Mouse (Mus musculus) liver, postnatal 0 days (tissue): ENCODE results near the gene Mta3. TPM values are rescaled to one million over a fixed set of nuclear protein-coding genes. Genes with fewer than 3 reads are reported as not detected.

ENCODE experiments used
- ATAC-seq: fragments of 200-750 bp; cut with Nextera tagmentation; 2 replicates; pipeline ENCODE4 v1.8.0; 2017; ENCODE audit warnings: mild to moderate bottlenecking, moderate library complexity
- DNase-seq: peaks from one replicate; pipeline ENCODE4 v3.0.0-alpha.2; 2016
- H3K27ac ChIP-seq: fragments of 300-500 bp; sonication (generic); 2 replicates; pipeline ENCODE4 v1.5.1; 2014; ENCODE audit warnings: antibody characterized with exemption, moderate library complexity, mild to moderate bottlenecking, low read depth
- H3K27me3 ChIP-seq: fragments of 300-500 bp; sonication (generic); 2 replicates; pipeline ENCODE4 v1.6.1; 2014; ENCODE audit warnings: low read length, control low read depth, mixed read lengths; ENCODE audit not compliant: insufficient read depth
- H3K36me3 ChIP-seq: fragments of 300-500 bp; sonication (generic); replicated peaks from 2 replicates; pipeline ENCODE4 v1.6.1; 2014; ENCODE audit warnings: mild to moderate bottlenecking, control low read depth, low read length, moderate library complexity, mixed read lengths; ENCODE audit not compliant: insufficient read depth
- H3K4me1 ChIP-seq: fragments of 300-500 bp; sonication (generic); 2 replicates; pipeline ENCODE4 v1.6.1; 2014; ENCODE audit warnings: antibody characterized with exemption, mild to moderate bottlenecking, control low read depth; ENCODE audit not compliant: insufficient read depth
- H3K4me2 ChIP-seq: fragments of 300-500 bp; sonication (generic); 2 replicates; pipeline ENCODE4 v1.6.1; 2014; ENCODE audit warnings: low read depth, mild to moderate bottlenecking, low read length, moderate library complexity, mixed read lengths
- H3K4me3 ChIP-seq: fragments of 300-500 bp; sonication (generic); 2 replicates; pipeline ENCODE4 v1.5.1; 2014; ENCODE audit warnings: low read depth, low read length
- H3K9ac ChIP-seq: fragments of 300-500 bp; sonication (generic); replicated peaks from 2 replicates; pipeline ENCODE4 v1.6.1; 2014; ENCODE audit warnings: mild to moderate bottlenecking, moderate library complexity
- H3K9me3 ChIP-seq: fragments of 300-500 bp; sonication (generic); 2 replicates; pipeline ENCODE4 v1.6.1; 2016; ENCODE audit warnings: mild to moderate bottlenecking, control low read depth, low read length, mixed read lengths
- CTCF ChIP-seq: sonication (generic); IDR thresholded peaks from 2 replicates; pipeline ENCODE4 v1.5.1; 2016; ENCODE audit warnings: antibody characterized with exemption, low read depth
- EP300 ChIP-seq: IDR thresholded peaks from 2 replicates; pipeline ENCODE4 v1.6.1; 2016; ENCODE audit warnings: antibody characterized with exemption, low read depth, mild to moderate bottlenecking
- WGBS: fragments of 180-500 bp; shearing (Covaris S2); extraction: QIAGEN DNeasy Blood & Tissue Kit; methylation state at CpG from one replicate; pipeline ENCODE4 v1.1.7; 2014; ENCODE audit not compliant: insufficient replicate concordance; 5-methylcytosine and 5-hydroxymethylcytosine counted together
- polyA plus RNA-seq: library from polyadenylated mRNA; unstranded; fragments of >200 nt; fragmentation: Nextera tagmentation; extraction: Ambion mirVana; gene quantifications from 2 replicates; pipeline ENCODE4 v1.2.1, GENCODE M21; 2015

Mta3 gene
- polyA plus RNA-seq, 1 experiment from 2014 or later = 28.1 TPM

DNA sequence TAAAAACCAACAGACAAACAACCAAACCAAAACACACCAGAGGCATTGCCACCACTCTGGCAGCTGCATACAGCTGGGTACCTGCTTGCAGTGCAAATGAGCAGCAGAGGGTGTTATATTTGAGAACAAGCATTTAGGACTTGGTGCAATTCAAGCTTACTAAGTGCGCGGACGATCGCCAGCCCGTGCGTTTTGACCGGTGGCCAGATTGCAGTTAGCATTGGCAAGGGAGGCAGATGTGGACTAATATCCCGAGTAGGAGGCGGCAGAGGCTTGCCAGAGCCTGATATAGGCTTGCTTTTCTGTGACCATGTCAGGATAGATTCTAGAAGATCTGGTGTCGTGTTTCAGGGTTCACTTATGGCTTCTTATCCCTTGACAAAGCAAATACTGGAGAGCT, 52.1 kb downstream of the Mta3 start:
- H3K4me2 ChIP-seq = no peak overlapping the region
- no peak overlapping the region for H3K27ac ChIP-seq
- H3K4me3 ChIP-seq = no peak overlapping the region
- TF ChIP-seq CTCF (no peak), EP300 (no peak)
- DNase-seq = no peak
- no peaks in the 10 kb centered on the region for H3K9me3 ChIP-seq
- H3K9ac ChIP-seq = no peak overlapping the region
- no peak for ATAC-seq
- peaks cover 30% of the 10 kb centered on the region for H3K36me3 ChIP-seq
- H3K27me3 ChIP-seq = no peaks in the 10 kb centered on the region
- no peaks in the 10 kb centered on the region for H3K4me1 ChIP-seq
- 89% methylated on average over 10 of the region's 10 CpGs for WGBS

DNA sequence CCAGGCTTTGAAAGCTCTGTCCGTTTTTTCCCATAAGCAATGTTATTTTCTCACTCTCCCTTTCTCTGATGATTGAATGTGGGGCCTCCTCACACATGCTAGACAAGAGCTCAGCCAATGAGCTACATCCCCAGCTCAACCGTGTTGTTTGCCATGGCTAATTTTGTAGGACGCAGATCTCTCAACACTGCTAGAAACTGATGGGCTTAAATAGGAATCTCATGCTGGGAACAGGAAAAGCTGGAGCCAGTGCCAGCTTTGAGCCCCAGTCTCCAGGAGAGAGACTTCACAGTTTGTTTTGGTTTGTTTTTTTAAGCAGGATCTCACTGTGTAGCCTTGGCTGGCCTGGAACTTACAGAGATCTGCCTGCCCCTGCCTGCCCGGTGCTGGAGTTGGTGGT, 53.6 kb downstream of the Mta3 start:
- H3K36me3 ChIP-seq = peaks cover 26% of the 10 kb centered on the region
- H3K4me1 ChIP-seq = no peaks in the 10 kb centered on the region
- no peak for ATAC-seq
- no peak overlapping the region for H3K4me3 ChIP-seq
- no peaks in the 10 kb centered on the region for H3K9me3 ChIP-seq
- H3K9ac ChIP-seq = no peak overlapping the region
- 69% methylated on average over 4 of the region's 4 CpGs for WGBS
- H3K27ac ChIP-seq = no peak overlapping the region
- TF ChIP-seq EP300 = no peak
- TF ChIP-seq CTCF = no peak
- no peak overlapping the region for H3K4me2 ChIP-seq
- no peak for DNase-seq
- no peaks in the 10 kb centered on the region for H3K27me3 ChIP-seq

DNA sequence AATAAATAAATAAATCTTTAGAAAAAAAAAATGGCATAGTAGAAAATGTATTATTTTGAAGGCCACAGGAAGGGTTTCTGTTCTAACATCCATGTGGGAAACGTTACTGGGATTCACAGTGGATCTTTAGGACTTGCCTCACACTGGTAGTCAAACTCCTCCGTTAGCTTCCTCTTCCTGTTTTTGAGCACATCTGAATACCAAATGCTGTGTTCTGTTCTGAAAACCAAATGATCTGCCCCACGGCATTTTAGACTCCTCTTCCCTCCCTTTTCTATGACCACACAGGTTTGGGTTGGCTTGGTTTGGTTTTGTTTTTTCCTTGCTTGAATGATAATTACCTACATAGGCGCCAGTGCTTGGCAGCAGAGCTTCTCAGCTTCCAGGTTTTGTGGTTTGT, 58.6 kb downstream of the Mta3 start:
- TF ChIP-seq EP300 (no peak), CTCF (no peak)
- Histone ChIP-seq H3K36me3 (peaks cover 36% of the 10 kb centered on the region), H3K4me3 (no peak overlapping the region), H3K9me3 (no peaks in the 10 kb centered on the region), H3K27me3 (no peaks in the 10 kb centered on the region), H3K9ac (no peak overlapping the region), H3K4me1 (no peaks in the 10 kb centered on the region), H3K4me2 (no peak overlapping the region), H3K27ac (no peak overlapping the region)
- WGBS = 46% methylated on average over 4 of the region's 4 CpGs
- ATAC-seq (no peak), DNase-seq (no peak)

DNA sequence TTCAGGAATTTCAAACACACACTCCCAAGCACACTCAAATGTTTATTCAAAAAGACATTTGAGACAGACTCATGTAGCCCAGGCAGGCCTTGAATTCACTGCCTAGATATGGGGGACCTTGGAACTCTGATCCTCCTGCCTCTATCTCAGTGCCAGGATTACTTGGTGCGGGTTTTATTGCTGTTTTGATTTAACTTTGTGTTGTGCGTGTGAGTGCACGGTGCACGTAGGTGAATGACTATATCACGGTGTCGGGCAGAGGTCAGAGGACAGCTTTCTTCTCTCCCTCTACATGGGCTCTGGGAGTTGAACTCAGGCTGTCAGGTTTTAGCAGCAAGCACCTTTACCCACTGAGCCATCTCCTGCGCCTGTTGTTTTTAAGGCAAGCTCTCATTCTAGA, 61.1 kb downstream of the Mta3 start:
- no peak overlapping the region for H3K4me3 ChIP-seq
- H3K9me3 ChIP-seq = no peaks in the 10 kb centered on the region
- peaks cover 45% of the 10 kb centered on the region for H3K36me3 ChIP-seq
- TF ChIP-seq CTCF (no peak), EP300 (no peak)
- H3K4me1 ChIP-seq = no peaks in the 10 kb centered on the region
- 92% methylated on average over 7 of the region's 7 CpGs for WGBS
- H3K4me2 ChIP-seq = no peak overlapping the region
- ATAC-seq (no peak), DNase-seq (no peak)
- no peak overlapping the region for H3K9ac ChIP-seq
- no peaks in the 10 kb centered on the region for H3K27me3 ChIP-seq
- no peak overlapping the region for H3K27ac ChIP-seq

DNA sequence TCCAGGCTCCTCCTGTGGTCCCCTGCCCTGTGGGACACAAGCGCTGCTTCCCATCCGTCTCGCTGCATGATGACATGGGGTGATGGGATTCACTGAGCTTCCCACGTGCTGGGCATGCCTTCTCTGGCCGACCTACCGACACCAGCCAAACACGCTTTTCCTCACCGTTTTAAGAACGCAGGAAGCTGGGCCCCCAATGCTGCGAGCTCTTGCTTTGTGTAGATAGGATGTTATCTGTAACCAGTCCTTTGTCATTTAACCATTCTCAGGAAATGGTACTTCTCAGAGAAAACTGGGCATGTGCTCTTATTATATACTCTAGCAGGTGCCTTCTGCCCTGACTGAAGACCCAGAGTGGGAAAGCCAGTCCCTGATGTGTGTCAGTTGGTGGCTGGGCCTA, 62.3 kb downstream of the Mta3 start:
- no peak overlapping the region for H3K9ac ChIP-seq
- H3K4me1 ChIP-seq = no peaks in the 10 kb centered on the region
- 36% methylated on average over 10 of the region's 10 CpGs for WGBS
- H3K9me3 ChIP-seq = no peaks in the 10 kb centered on the region
- H3K4me3 ChIP-seq = no peak overlapping the region
- peaks cover 35% of the 10 kb centered on the region for H3K36me3 ChIP-seq
- peak; percentile 40; the same call in 1 of the 2 replicates for ATAC-seq
- no peak overlapping the region for H3K4me2 ChIP-seq
- no peaks in the 10 kb centered on the region for H3K27me3 ChIP-seq
- no peak for DNase-seq
- TF ChIP-seq CTCF (no peak), EP300 (peak; percentile 47; the same call in 1 of the 2 replicates)
- no peak overlapping the region for H3K27ac ChIP-seq

DNA sequence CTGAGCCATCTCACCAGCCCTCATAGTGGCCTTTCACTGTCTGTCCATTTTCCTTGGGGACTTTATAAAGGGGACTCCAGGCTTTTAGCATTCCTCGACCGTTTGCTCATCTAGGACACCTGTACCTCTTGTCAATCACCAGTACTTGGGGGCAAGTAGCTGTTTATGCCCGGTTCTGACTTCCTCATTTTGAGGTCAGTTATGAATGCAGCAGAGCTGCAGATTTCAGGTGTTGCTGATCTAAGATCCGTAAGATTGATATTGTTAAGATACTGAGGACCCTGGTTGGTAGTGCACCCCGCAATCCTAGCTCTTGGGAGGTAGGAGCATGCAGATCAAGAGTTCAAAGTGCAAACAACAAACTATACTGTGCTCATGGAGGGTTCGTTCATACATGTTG, 64.4 kb downstream of the Mta3 start:
- H3K9ac ChIP-seq = no peak overlapping the region
- no peak overlapping the region for H3K4me2 ChIP-seq
- peaks cover 33% of the 10 kb centered on the region for H3K36me3 ChIP-seq
- H3K27ac ChIP-seq = no peak overlapping the region; the same call in 1 of the 2 replicates
- no peak overlapping the region for H3K4me3 ChIP-seq
- no peaks in the 10 kb centered on the region for H3K4me1 ChIP-seq
- no peaks in the 10 kb centered on the region for H3K9me3 ChIP-seq
- 54% methylated on average over 6 of the region's 6 CpGs for WGBS
- TF ChIP-seq EP300 (no peak), CTCF (no peak)
- no peak for ATAC-seq
- DNase-seq = no peak
- H3K27me3 ChIP-seq = no peaks in the 10 kb centered on the region

DNA sequence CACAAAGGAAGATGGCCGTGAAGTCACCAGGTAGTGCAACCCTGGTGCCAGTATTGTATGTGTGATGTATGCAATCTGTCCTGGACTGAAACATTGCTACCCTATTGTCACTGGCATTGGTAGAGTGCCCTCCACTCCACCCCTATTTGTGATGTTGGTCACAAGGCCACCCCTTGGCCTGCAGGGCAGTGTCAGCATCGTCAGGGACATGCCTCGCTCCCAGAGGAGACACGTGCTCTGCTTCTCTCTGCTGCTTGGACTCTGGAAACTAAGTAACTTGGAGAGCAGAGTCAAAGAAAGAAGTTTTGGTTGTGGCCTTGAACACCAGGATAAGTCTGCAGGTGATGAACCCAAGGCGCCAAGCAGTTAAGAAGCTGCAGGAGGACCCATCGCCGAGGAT, 65.0 kb downstream of the Mta3 start:
- Histone ChIP-seq H3K9ac (no peak overlapping the region), H3K27ac (no peak overlapping the region; the same call in 1 of the 2 replicates), H3K4me2 (no peak overlapping the region), H3K36me3 (peaks cover 37% of the 10 kb centered on the region), H3K4me3 (no peak overlapping the region), H3K9me3 (no peaks in the 10 kb centered on the region), H3K27me3 (no peaks in the 10 kb centered on the region), H3K4me1 (no peaks in the 10 kb centered on the region)
- ATAC-seq (no peak), DNase-seq (no peak)
- 87% methylated on average over 7 of the region's 7 CpGs for WGBS
- TF ChIP-seq CTCF (no peak), EP300 (no peak)
